Mouse (Mus musculus): ENCODE measurements around the gene Lca5l.

Lca5l gene

GRCm38 (mm10) chr16:96120022-96120623 lies 71.9 kb downstream of the Lca5l start:
- no peak for DNase-seq (ENCODE audit: low spot score in 2 of 2)

DNA sequence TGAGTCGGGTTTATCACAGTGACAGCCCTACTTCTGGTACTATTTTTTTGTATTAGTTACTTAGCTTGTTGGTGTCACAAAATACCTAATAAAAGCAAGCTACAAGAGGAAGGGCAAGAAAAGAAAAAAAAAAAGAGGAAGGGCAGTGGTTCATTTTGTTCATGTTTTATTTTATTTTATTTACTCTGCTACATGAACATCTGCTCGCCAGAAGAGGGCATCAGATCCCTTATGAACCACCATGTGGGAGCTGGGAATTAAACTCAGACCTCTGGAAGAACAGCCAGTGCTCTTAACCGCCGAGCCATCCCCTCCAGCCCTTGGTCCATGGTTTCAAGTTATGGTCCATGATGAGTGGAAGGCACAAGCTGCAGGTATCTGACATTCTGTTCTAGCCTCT lies 77.3 kb downstream of the Lca5l start:
- no peak for DNase-seq (ENCODE audit: low spot score in 2 of 2)

- no peak for DNase-seq (ENCODE audit: low spot score in 2 of 2)
Observed at GRCm38 (mm10) chr16:96112769-96113168, 79.3 kb downstream of the Lca5l start.

DNA sequence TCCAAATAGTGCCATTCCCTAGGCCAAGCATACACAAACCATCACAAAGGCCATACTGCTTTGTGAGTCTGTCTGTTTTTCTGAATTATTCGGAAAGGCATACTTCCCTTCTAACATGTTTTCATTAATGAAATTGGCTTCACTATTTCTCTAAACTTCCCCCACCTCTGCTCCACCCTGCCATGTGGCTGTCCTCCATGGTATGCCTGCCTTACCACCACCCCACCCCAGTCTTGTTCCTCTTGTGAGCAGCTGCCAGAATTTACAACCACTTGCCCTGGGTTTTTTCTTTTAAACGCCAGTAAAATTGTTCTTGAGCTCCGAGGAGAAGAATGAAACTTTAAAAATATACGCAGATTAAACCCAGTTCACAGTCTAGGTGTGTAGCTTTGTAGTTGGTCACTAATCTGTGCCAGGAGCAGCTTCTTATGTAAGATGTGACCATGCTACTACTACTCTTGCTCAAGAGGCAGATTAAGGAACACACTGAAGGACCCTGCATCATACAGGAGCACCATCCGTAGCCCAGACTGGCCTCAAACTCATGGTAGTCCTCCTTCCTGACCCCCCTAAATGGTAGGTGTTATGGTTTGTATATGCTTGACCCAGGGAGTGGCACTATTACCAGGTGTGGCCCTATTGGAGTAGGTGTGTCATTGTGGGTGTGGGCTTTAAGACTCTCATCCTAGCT lies 81.3 kb downstream of the Lca5l start:
- no peak for DNase-seq (ENCODE audit: low spot score in 2 of 2)

DNA sequence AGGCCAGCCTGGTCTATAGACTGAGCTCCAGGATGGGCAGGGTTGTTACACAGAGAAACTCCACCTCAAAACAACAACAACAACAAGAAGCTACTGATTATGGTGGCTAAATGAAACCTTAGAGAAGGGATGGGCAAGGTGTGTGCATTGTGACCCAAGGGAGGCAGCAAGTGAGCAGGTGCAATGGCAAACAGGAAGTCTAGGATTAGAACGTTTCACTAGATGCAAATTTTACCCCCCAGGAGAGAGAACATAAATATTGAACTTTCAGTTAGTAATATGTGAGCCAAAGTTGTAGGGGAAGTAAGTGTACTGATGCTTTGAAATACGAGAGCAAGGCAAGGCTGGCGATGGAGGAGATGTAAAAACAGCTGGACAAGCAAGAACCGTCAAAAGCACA lies 82.4 kb downstream of the Lca5l start:
- no peak for DNase-seq (ENCODE audit: low spot score in 2 of 2)

Data from right cerebral cortex, adult 2 months (tissue).